Mouse (Mus musculus): ENCODE measurements around the gene Wdr44.

Wdr44 gene

GRCm38 (mm10) chrX:23840921-23841320 lies 148.1 kb downstream of the Wdr44 start:
- DNase-seq (ENCODE audit: low read depth, low spot score), result no peak

All from CD4-positive, CD25-positive, alpha-beta regulatory T cell, adult 2 months (primary cell).